Mouse (Mus musculus) hindbrain, embryonic 12.5 days (tissue): ENCODE results near the gene Ahctf1. TPM values are rescaled to one million over a fixed set of nuclear protein-coding genes. Genes with fewer than 3 reads are reported as not detected.

Experiments used
- ATAC-seq: fragments of 200-750 bp; cut with Nextera tagmentation; 2 replicates; pipeline ENCODE4 v1.8.0; 2017; ENCODE audit warnings: moderate TSS enrichment; ENCODE audit not compliant: low FRiP score
- H3K27ac ChIP-seq: fragments of 300-500 bp; sonication (generic); 2 replicates; pipeline ENCODE4 v1.5.1; 2016; ENCODE audit warnings: mild to moderate bottlenecking
- H3K27me3 ChIP-seq: fragments of 300-500 bp; sonication (generic); 2 replicates; pipeline ENCODE4 v1.6.1; 2016; ENCODE audit warnings: mild to moderate bottlenecking
- H3K36me3 ChIP-seq: fragments of 300-500 bp; sonication (generic); 2 replicates; pipeline ENCODE4 v1.6.1; 2016; ENCODE audit warnings: mild to moderate bottlenecking
- H3K4me1 ChIP-seq: fragments of 300-500 bp; sonication (generic); 2 replicates; pipeline ENCODE4 v1.6.1; 2016
- H3K4me2 ChIP-seq: fragments of 300-500 bp; sonication (generic); replicated peaks from 2 replicates; pipeline ENCODE4 v1.6.1; 2016; ENCODE audit warnings: mild to moderate bottlenecking
- H3K4me3 ChIP-seq: fragments of 300-500 bp; sonication (generic); 2 replicates; pipeline ENCODE4 v1.5.1; 2016; ENCODE audit warnings: mild to moderate bottlenecking
- H3K9ac ChIP-seq: fragments of 300-500 bp; sonication (generic); 2 replicates; pipeline ENCODE4 v1.6.1; 2016; ENCODE audit warnings: mild to moderate bottlenecking, moderate library complexity
- H3K9me3 ChIP-seq: fragments of 300-500 bp; sonication (generic); replicated peaks from 2 replicates; pipeline ENCODE4 v1.6.1; 2016; ENCODE audit warnings: mild to moderate bottlenecking
- WGBS: fragments of 180-500 bp; shearing (Covaris S2); methylation state at CpG from one replicate; pipeline ENCODE4 v1.1.7; 2016; 5-methylcytosine and 5-hydroxymethylcytosine counted together
- polyA plus RNA-seq: library from polyadenylated mRNA; unstranded; fragments of >200 nt; fragmentation: Nextera tagmentation; extraction: Ambion mirVana; gene quantifications from 2 replicates; pipeline ENCODE4 v1.2.1, GENCODE M21; 2016

Ahctf1 gene
- 29.9 and 33.9 TPM in 2 replicates for polyA plus RNA-seq

- WGBS: under 1% methylated on average over 56 of the region's 56 CpGs
- Histone ChIP-seq H3K4me1 (peaks cover 18% of the 10 kb centered on the region), H3K4me2 (peak within 1 kb of the TSS; percentile 80), H3K4me3 (peak within 1 kb of the TSS; percentile 91), H3K9ac (peak within 1 kb of the TSS; percentile 93), H3K27me3 (no peaks in the 10 kb centered on the region), H3K36me3 (peaks cover 3% of the 10 kb centered on the region; the same call in 1 of the 2 replicates), H3K27ac (peak within 1 kb of the TSS; percentile 97), H3K9me3 (no peaks in the 10 kb centered on the region)
- peak; percentile 99 for ATAC-seq
Observed at GRCm38 (mm10) chr1:179803513-179804139, at the start of gene Ahctf1. TSS of gene Ahctf1 (minus strand) at chr1:179803680.

- WGBS: 4% methylated on average over 20 of the region's 20 CpGs
- Histone ChIP-seq H3K4me3 (peak overlapping the region; percentile 37), H3K9ac (peak overlapping the region; percentile 61), H3K9me3 (no peaks in the 10 kb centered on the region), H3K4me1 (no peaks in the 10 kb centered on the region), H3K27me3 (no peaks in the 10 kb centered on the region), H3K4me2 (peak overlapping the region; percentile 65), H3K27ac (no peak overlapping the region), H3K36me3 (no peaks in the 10 kb centered on the region)
- ATAC-seq: peak; percentile 50
Observed at GRCm38 (mm10) chr1:179847759-179848389, 44.4 kb upstream of the Ahctf1 start.

- Histone ChIP-seq H3K9ac (no peak overlapping the region), H3K9me3 (no peaks in the 10 kb centered on the region), H3K27ac (no peak overlapping the region), H3K27me3 (no peaks in the 10 kb centered on the region), H3K4me2 (no peak overlapping the region), H3K4me3 (no peak overlapping the region), H3K4me1 (no peaks in the 10 kb centered on the region), H3K36me3 (no peaks in the 10 kb centered on the region)
- no peak for ATAC-seq
- WGBS: 47% methylated on average over 7 of the region's 7 CpGs
Observed at GRCm38 (mm10) chr1:179847173-179847572, 43.7 kb upstream of the Ahctf1 start.

GRCm38 (mm10) chr1:179845832-179846499 is 42.5 kb upstream of the Ahctf1 start:
- no peaks in the 10 kb centered on the region for H3K27me3 ChIP-seq
- WGBS: 85% methylated on average over 16 of the region's 16 CpGs
- ATAC-seq: no peak
- H3K9ac ChIP-seq: no peak overlapping the region
- H3K4me1 ChIP-seq: no peaks in the 10 kb centered on the region
- no peak overlapping the region for H3K4me3 ChIP-seq
- H3K4me2 ChIP-seq: no peak overlapping the region
- no peaks in the 10 kb centered on the region for H3K9me3 ChIP-seq
- no peak overlapping the region for H3K27ac ChIP-seq
- H3K36me3 ChIP-seq: no peaks in the 10 kb centered on the region

GRCm38 (mm10) chr1:179844894-179845293 is 41.4 kb upstream of the Ahctf1 start:
- WGBS: 16% methylated on average over 5 of the region's 5 CpGs
- H3K4me2 ChIP-seq: no peak overlapping the region
- ATAC-seq: peak; percentile 61; the same call in 1 of the 2 replicates
- no peak overlapping the region for H3K4me3 ChIP-seq
- no peak overlapping the region for H3K9ac ChIP-seq
- no peaks in the 10 kb centered on the region for H3K27me3 ChIP-seq
- H3K4me1 ChIP-seq: no peaks in the 10 kb centered on the region
- no peaks in the 10 kb centered on the region for H3K9me3 ChIP-seq
- no peak overlapping the region for H3K27ac ChIP-seq
- no peaks in the 10 kb centered on the region for H3K36me3 ChIP-seq

GRCm38 (mm10) chr1:179843981-179844380 is 40.5 kb upstream of the Ahctf1 start:
- no peak overlapping the region for H3K9ac ChIP-seq
- H3K36me3 ChIP-seq: no peaks in the 10 kb centered on the region
- no peaks in the 10 kb centered on the region for H3K9me3 ChIP-seq
- no peak overlapping the region for H3K27ac ChIP-seq
- 44% methylated on average over 3 of the region's 3 CpGs for WGBS
- H3K4me3 ChIP-seq: no peak overlapping the region
- H3K27me3 ChIP-seq: no peaks in the 10 kb centered on the region
- H3K4me2 ChIP-seq: no peak overlapping the region
- no peaks in the 10 kb centered on the region for H3K4me1 ChIP-seq
- ATAC-seq: no peak

GRCm38 (mm10) chr1:179842568-179842967 is 39.1 kb upstream of the Ahctf1 start:
- no peak overlapping the region for H3K4me2 ChIP-seq
- H3K36me3 ChIP-seq: no peaks in the 10 kb centered on the region
- no peak overlapping the region for H3K9ac ChIP-seq
- H3K27me3 ChIP-seq: no peaks in the 10 kb centered on the region
- no peak for ATAC-seq
- H3K4me3 ChIP-seq: no peak overlapping the region
- 85% methylated on average over 7 of the region's 7 CpGs for WGBS
- no peaks in the 10 kb centered on the region for H3K9me3 ChIP-seq
- H3K4me1 ChIP-seq: no peaks in the 10 kb centered on the region
- H3K27ac ChIP-seq: no peak overlapping the region

- Histone ChIP-seq H3K36me3 (no peaks in the 10 kb centered on the region), H3K27me3 (no peaks in the 10 kb centered on the region), H3K4me2 (no peak overlapping the region), H3K27ac (no peak overlapping the region), H3K4me1 (no peaks in the 10 kb centered on the region), H3K9ac (no peak overlapping the region), H3K9me3 (peaks cover 7% of the 10 kb centered on the region; the same call in 1 of the 2 replicates), H3K4me3 (no peak overlapping the region)
- ATAC-seq: no peak
- 94% methylated on average over 6 of the region's 7 CpGs for WGBS
Observed at GRCm38 (mm10) chr1:179836426-179837404, 33.2 kb upstream of the Ahctf1 start.

GRCm38 (mm10) chr1:179835753-179836425 is 32.4 kb upstream of the Ahctf1 start:
- no peak overlapping the region for H3K4me2 ChIP-seq
- ATAC-seq: no peak
- 84% methylated on average over 1 of the region's 1 CpGs for WGBS
- H3K9ac ChIP-seq: no peak overlapping the region
- no peak overlapping the region for H3K4me3 ChIP-seq
- H3K27me3 ChIP-seq: no peaks in the 10 kb centered on the region
- no peaks in the 10 kb centered on the region for H3K4me1 ChIP-seq
- H3K36me3 ChIP-seq: no peaks in the 10 kb centered on the region
- peaks cover 7% of the 10 kb centered on the region; the same call in 1 of the 2 replicates for H3K9me3 ChIP-seq
- no peak overlapping the region for H3K27ac ChIP-seq

- H3K36me3 ChIP-seq: no peaks in the 10 kb centered on the region
- no peaks in the 10 kb centered on the region for H3K4me1 ChIP-seq
- H3K27me3 ChIP-seq: no peaks in the 10 kb centered on the region
- H3K27ac ChIP-seq: no peak overlapping the region
- H3K9me3 ChIP-seq: peaks cover 7% of the 10 kb centered on the region; the same call in 1 of the 2 replicates
- H3K4me3 ChIP-seq: no peak overlapping the region
- no peak for ATAC-seq
- H3K4me2 ChIP-seq: no peak overlapping the region
- H3K9ac ChIP-seq: no peak overlapping the region
- WGBS: 93% methylated on average over 1 of the region's 1 CpGs
Observed at GRCm38 (mm10) chr1:179833596-179833995, 30.1 kb upstream of the Ahctf1 start.

GRCm38 (mm10) chr1:179832710-179833240 is 29.3 kb upstream of the Ahctf1 start:
- H3K4me1 ChIP-seq: no peaks in the 10 kb centered on the region
- H3K27ac ChIP-seq: no peak overlapping the region
- H3K4me2 ChIP-seq: no peak overlapping the region
- H3K27me3 ChIP-seq: no peaks in the 10 kb centered on the region
- H3K9ac ChIP-seq: no peak overlapping the region
- 80% methylated on average over 7 of the region's 7 CpGs for WGBS
- no peak overlapping the region for H3K4me3 ChIP-seq
- peaks cover 7% of the 10 kb centered on the region; the same call in 1 of the 2 replicates for H3K9me3 ChIP-seq
- no peak for ATAC-seq
- no peaks in the 10 kb centered on the region for H3K36me3 ChIP-seq
